Mouse (Mus musculus): ENCODE results near the gene Cyp24a1.

Cyp24a1 gene

DNA sequence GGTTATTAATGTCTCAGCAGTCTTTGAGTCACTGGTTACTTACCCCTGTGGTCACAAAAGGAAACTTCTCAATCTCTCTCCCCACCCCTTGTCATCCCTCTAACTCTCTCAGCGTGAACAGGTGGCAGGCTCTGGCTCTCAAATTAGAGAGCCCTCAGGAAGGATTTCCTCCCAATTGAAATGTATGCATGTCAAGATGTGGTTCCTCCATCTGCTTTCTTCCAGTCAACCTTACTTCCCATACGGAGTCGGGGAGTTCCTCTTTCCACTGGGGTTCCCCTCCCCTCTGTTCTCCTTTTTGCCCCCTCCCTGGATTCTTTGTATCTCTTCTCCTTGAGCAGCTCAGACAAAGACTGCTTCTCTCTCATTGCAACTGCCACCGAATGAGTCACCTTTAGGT lies 60.7 kb downstream of the Cyp24a1 start:
- DNase-seq = no peak
